Comparison of ENCODE assay signal across 23 mouse cellular contexts in the genomic region with DNA sequence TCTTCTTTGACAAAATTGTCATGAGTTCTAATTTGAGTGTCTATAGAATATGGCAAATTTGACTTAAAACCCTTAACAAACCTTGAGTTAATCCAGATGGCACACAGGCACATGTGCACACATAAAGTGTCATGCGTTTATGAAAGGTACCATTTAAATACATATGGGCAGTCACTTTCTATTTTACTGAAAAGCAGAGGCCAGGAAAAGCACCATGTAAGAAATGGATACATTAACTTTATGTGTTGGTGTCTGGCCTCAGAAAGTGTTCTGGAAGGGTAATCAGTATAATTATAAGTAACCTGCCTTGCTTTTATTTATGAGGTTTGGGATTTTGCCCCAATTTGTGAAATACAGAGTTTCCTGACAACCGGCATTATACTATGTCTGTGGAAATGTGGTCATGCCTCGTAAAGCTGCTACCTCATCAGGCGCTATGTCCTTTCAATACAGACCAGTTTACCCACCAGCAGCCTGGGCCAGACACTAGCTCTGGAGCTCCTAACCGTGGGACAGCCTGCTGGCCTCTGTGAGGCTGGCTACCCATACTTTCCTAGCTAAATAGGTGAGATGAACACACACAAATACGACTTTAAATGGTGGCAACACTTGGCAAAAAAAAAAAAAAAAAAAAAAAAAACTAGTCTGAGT.
DNase-seq lines count a peak whose midpoint lies in the region; ATAC-seq and TF ChIP-seq lines count a peak whose summit lies in the region.
"Had no signal": no experiment of that assay in that cellular context is flagged by ENCODE, and none has a peak within 500 bp of the region (broad histone marks: within the 10 kb centered on the region; RNA-seq: fewer than 3 reads in every experiment).

No protein-coding gene starts in this region.

- 83% methylated on average over 6 of the region's 6 CpGs for WGBS in heart, embryonic 13.5 days
- 69% methylated on average over 6 of the region's 6 CpGs for WGBS in kidney, adult 2 months
- WGBS in limb, embryonic 13.5 days = 24% methylated on average over 6 of the region's 6 CpGs
- WGBS in thymus, adult 2 months = 93% methylated on average over 6 of the region's 6 CpGs

- no peaks in the 10 kb centered on the region for H3K36me3 ChIP-seq in heart, embryonic 13.5 days
- no peaks in the 10 kb centered on the region for H3K36me3 ChIP-seq in kidney, adult 2 months (ENCODE audit: control insufficient read depth, insufficient read depth, low read length)
- no peaks in the 10 kb centered on the region for H3K36me3 ChIP-seq in limb, embryonic 13.5 days
- no peaks in the 10 kb centered on the region for H3K36me3 ChIP-seq in thymus, adult 2 months (ENCODE audit: control insufficient read depth, insufficient read depth, low read length)
- H3K36me3 ChIP-seq: embryonic facial prominence, embryonic 12.5 days; embryonic facial prominence, embryonic 15.5 days; hindbrain, embryonic 10.5 days; hindbrain, embryonic 13.5 days had no signal

- no peak overlapping the region for H3K9ac ChIP-seq in heart, embryonic 13.5 days
- no peak overlapping the region for H3K9ac ChIP-seq in limb, embryonic 13.5 days
- H3K9ac ChIP-seq: embryonic facial prominence, embryonic 12.5 days; embryonic facial prominence, embryonic 15.5 days; forebrain, postnatal 0 days; hindbrain, embryonic 13.5 days had no signal

- H3K27ac ChIP-seq in heart, embryonic 13.5 days (replicated peaks) = peak overlapping the region; percentile 84
- no peak overlapping the region for H3K27ac ChIP-seq in kidney, adult 2 months (ENCODE audit: insufficient read depth, low read depth, low read length)
- H3K27ac ChIP-seq in limb, embryonic 13.5 days = peak overlapping the region; percentile 62; the same call in 1 of the 2 replicates
- H3K27ac ChIP-seq in thymus, adult 2 months (ENCODE audit: control insufficient read depth, insufficient read depth, low read length) = no peak overlapping the region
- H3K27ac ChIP-seq: embryonic facial prominence, embryonic 12.5 days; embryonic facial prominence, embryonic 15.5 days; hindbrain, embryonic 10.5 days; hindbrain, embryonic 13.5 days had no signal

- H3K4me3 ChIP-seq in heart, embryonic 13.5 days = no peak overlapping the region
- H3K4me3 ChIP-seq in kidney, adult 2 months (ENCODE audit: insufficient read depth, low read depth, low read length) = no peak overlapping the region
- H3K4me3 ChIP-seq in limb, embryonic 13.5 days = no peak overlapping the region
- H3K4me3 ChIP-seq in thymus, adult 2 months (ENCODE audit: control insufficient read depth, insufficient read depth, low read length) = no peak overlapping the region
- H3K4me3 ChIP-seq: embryonic facial prominence, embryonic 12.5 days; embryonic facial prominence, embryonic 15.5 days; hindbrain, embryonic 10.5 days; hindbrain, embryonic 13.5 days had no signal

- H3K4me1 ChIP-seq in heart, embryonic 13.5 days = peaks cover 40% of the 10 kb centered on the region
- peaks cover 27% of the 10 kb centered on the region for H3K4me1 ChIP-seq in kidney, adult 2 months (ENCODE audit: control insufficient read depth, insufficient read depth, low read length)
- H3K4me1 ChIP-seq in limb, embryonic 13.5 days = peaks cover 39% of the 10 kb centered on the region
- H3K4me1 ChIP-seq in thymus, adult 2 months (replicated peaks; ENCODE audit: control insufficient read depth, insufficient read depth, low read length) = no peaks in the 10 kb centered on the region
- H3K4me1 ChIP-seq: embryonic facial prominence, embryonic 12.5 days; hindbrain, embryonic 10.5 days; hindbrain, embryonic 13.5 days had no signal

- ATAC-seq in heart, embryonic 13.5 days (ENCODE audit: extremely low read depth, insufficient number of reproducible peaks, low FRiP score, low TSS enrichment) = no peak
- ATAC-seq in limb, embryonic 13.5 days (ENCODE audit: low FRiP score, low read depth) = peak; percentile 80
- ATAC-seq: activated CD4-positive, CD25-positive, alpha-beta regulatory T cell, adult 4 months; forebrain, embryonic 14.5 days; forebrain, postnatal 0 days; hindbrain, embryonic 16.5 days had no signal

- H3K9me3 ChIP-seq in heart, embryonic 13.5 days = no peaks in the 10 kb centered on the region
- no peaks in the 10 kb centered on the region for H3K9me3 ChIP-seq in limb, embryonic 13.5 days
- H3K9me3 ChIP-seq: embryonic facial prominence, embryonic 12.5 days; embryonic facial prominence, embryonic 15.5 days; hindbrain, embryonic 10.5 days; hindbrain, embryonic 13.5 days had no signal

- TF ChIP-seq CTCF in kidney, adult 2 months (conservative IDR thresholded peaks at IDR 0.05; ENCODE audit: insufficient read depth, insufficient read length, low read depth, low read length) = no peak
- no peak for TF ChIP-seq CTCF in thymus, adult 2 months (IDR thresholded peaks at IDR 0.05; ENCODE audit: borderline replicate concordance, control insufficient read depth, extremely low read depth, insufficient read depth, low read length, poor library complexity)

- H3K27me3 ChIP-seq in heart, embryonic 13.5 days (replicated peaks) = no peaks in the 10 kb centered on the region
- H3K27me3 ChIP-seq in kidney, adult 2 months (replicated peaks; ENCODE audit: control insufficient read depth, insufficient read depth, low read length) = no peaks in the 10 kb centered on the region
- H3K27me3 ChIP-seq in limb, embryonic 13.5 days = no peaks in the 10 kb centered on the region
- no peaks in the 10 kb centered on the region for H3K27me3 ChIP-seq in thymus, adult 2 months (ENCODE audit: control insufficient read depth, insufficient read depth, low read length)
- H3K27me3 ChIP-seq: embryonic facial prominence, embryonic 12.5 days; embryonic facial prominence, embryonic 15.5 days; hindbrain, embryonic 13.5 days had no signal

- no peak for DNase-seq in heart, postnatal 10 days
- DNase-seq in kidney, adult 2 months = peak; percentile 9
- no peak for DNase-seq in kidney, adult 11 months
- no peak for DNase-seq in thymus, adult 2 months
- DNase-seq in cerebellum, adult 18-20 months = no peak
- DNase-seq: adrenal gland, adult 8-10 months; adrenal gland, postnatal 25 days; cerebellum, adult 11-12 months; cerebellum, adult 9-11 months; cerebellum, postnatal 25 days; forebrain, postnatal 0 days; gastrocnemius, postnatal 25 days; heart, adult 18-20 months; heart, postnatal 36 days had no signal

- no peak for TF ChIP-seq POLR2A in kidney, adult 2 months (IDR thresholded peaks at IDR 0.05; ENCODE audit: low read depth, low read length)
- no peak for TF ChIP-seq POLR2A in thymus, adult 2 months (IDR thresholded peaks at IDR 0.05; ENCODE audit: control insufficient read depth, extremely low read depth, insufficient read depth, low read length, poor library complexity)

- intact Hi-C loops in heart, postnatal 10 days (cut with DNase I) = no loop called here

- no peak overlapping the region for H3K4me2 ChIP-seq in heart, embryonic 13.5 days
- no peak overlapping the region for H3K4me2 ChIP-seq in limb, embryonic 13.5 days (replicated peaks)
- H3K4me2 ChIP-seq: embryonic facial prominence, embryonic 12.5 days; embryonic facial prominence, embryonic 15.5 days; hindbrain, embryonic 13.5 days had no signal

Comparison
In these comparisons a context has a peak if more than half of its experiments do, and no peak if none do; other contexts are left out.
1. H3K27ac ChIP-seq: peak in heart, embryonic 13.5 days (single experiment) and limb, embryonic 13.5 days (single experiment); none in kidney, adult 2 months (single experiment) and thymus, adult 2 months (single experiment).